Mouse (Mus musculus) brain, embryonic 14.5 days (tissue): ENCODE data around the gene Prpf38b.

Experiments used
- CTCF ChIP-seq: fragments of 200-500 bp; IDR thresholded peaks from 2 replicates; pipeline ENCODE4 v1.5.1; 2012; ENCODE audit warnings: inconsistent platforms, mild to moderate bottlenecking, moderate library complexity, borderline replicate concordance; ENCODE audit not compliant: insufficient read depth, insufficient read length; ENCODE audit errors: extremely low read depth
- POLR2A ChIP-seq: fragments of 200-500 bp; IDR thresholded peaks from 2 replicates; pipeline ENCODE4 v1.6.1; 2012; ENCODE audit warnings: mild to moderate bottlenecking, inconsistent platforms, borderline replicate concordance; ENCODE audit not compliant: poor library complexity, insufficient read depth, insufficient read length, severe bottlenecking; ENCODE audit errors: extremely low read depth

DNA sequence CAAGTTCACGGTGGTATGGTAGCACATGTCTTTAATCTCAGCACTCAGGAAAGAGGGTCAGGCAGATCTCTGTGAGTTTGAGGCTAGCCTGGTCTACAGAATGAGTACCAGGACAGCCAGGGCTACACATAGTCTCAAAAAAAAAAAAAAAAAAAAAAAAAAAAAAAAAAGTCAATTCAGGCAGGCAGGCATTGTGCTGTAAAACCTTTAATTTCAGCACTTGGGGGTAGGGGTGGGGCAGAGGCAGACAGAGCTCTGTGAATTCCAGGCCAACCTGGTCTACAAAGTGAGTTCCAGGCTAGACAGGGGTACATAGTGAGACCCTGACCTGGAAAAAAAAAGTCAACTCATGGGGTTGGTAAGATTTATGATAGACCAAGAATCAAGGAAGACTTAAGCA is 53.8 kb downstream of the Prpf38b start:
- TF ChIP-seq CTCF (no peak), POLR2A (no peak)
